Mouse (Mus musculus) limb, embryonic 14.5 days (tissue): Measurements from ENCODE around the gene Usp7. TPM values are rescaled to one million over a fixed set of nuclear protein-coding genes. Genes with fewer than 3 reads are reported as not detected.

ENCODE experiments used
- ATAC-seq: fragments of 200-750 bp; cut with Nextera tagmentation; 2 replicates; pipeline ENCODE4 v1.8.0; 2017; ENCODE audit warnings: low read depth, moderate number of reproducible peaks, moderate TSS enrichment; ENCODE audit not compliant: low FRiP score
- DNase-seq: peaks from one replicate; pipeline ENCODE4 v3.0.0-alpha.2; 2015; ENCODE audit warnings: low spot score
- H3K27ac ChIP-seq: fragments of 300-500 bp; sonication (generic); replicated peaks from 2 replicates; pipeline ENCODE4 v1.5.1; 2014; ENCODE audit warnings: low read depth, mild to moderate bottlenecking, low read length, moderate library complexity, mixed read lengths
- H3K27me3 ChIP-seq: fragments of 300-500 bp; sonication (generic); 2 replicates; pipeline ENCODE4 v1.6.1; 2014; ENCODE audit warnings: low read length, mixed read lengths; ENCODE audit not compliant: control insufficient read depth, insufficient read depth
- H3K36me3 ChIP-seq: fragments of 300-500 bp; sonication (generic); 2 replicates; pipeline ENCODE4 v1.6.1; 2014; ENCODE audit warnings: mild to moderate bottlenecking, low read length, moderate library complexity, mixed read lengths; ENCODE audit not compliant: control insufficient read depth, insufficient read depth
- H3K4me1 ChIP-seq: fragments of 300-500 bp; sonication (generic); 2 replicates; pipeline ENCODE4 v1.6.1; 2014; ENCODE audit warnings: antibody characterized with exemption, low read length, mixed read lengths; ENCODE audit not compliant: control insufficient read depth, insufficient read depth
- H3K4me2 ChIP-seq: fragments of 300-500 bp; sonication (generic); replicated peaks from 2 replicates; pipeline ENCODE4 v1.6.1; 2014; ENCODE audit warnings: low read depth, mild to moderate bottlenecking, low read length, moderate library complexity; ENCODE audit not compliant: severe bottlenecking
- H3K4me3 ChIP-seq: fragments of 300-500 bp; sonication (generic); replicated peaks from 2 replicates; pipeline ENCODE4 v1.5.1; 2014; ENCODE audit warnings: low read length
- H3K9ac ChIP-seq: fragments of 300-500 bp; sonication (generic); 2 replicates; pipeline ENCODE4 v1.6.1; 2014; ENCODE audit warnings: mild to moderate bottlenecking, low read depth, low read length, moderate library complexity; ENCODE audit not compliant: severe bottlenecking
- H3K9me3 ChIP-seq: fragments of 300-500 bp; sonication (generic); 2 replicates; pipeline ENCODE4 v1.6.1; 2016; ENCODE audit warnings: low read length; ENCODE audit not compliant: control insufficient read depth
- POLR2A ChIP-seq: fragments of 200-500 bp; IDR thresholded peaks from 2 replicates; pipeline ENCODE4 v1.8.0; 2012; ENCODE audit warnings: inconsistent platforms, mild to moderate bottlenecking, moderate library complexity, borderline replicate concordance; ENCODE audit not compliant: insufficient read depth, insufficient read length; ENCODE audit errors: extremely low read depth
- WGBS: fragments of 180-500 bp; shearing (Covaris S2); extraction: QIAGEN DNeasy Blood & Tissue Kit; methylation state at CpG from one replicate; pipeline ENCODE4 v1.1.7; 2014; 5-methylcytosine and 5-hydroxymethylcytosine counted together
- polyA plus RNA-seq, 2 experiments: library from polyadenylated mRNA; depleted of rRNA in 1 of 2; stranded (reverse) in 1 of 2; unstranded in 1 of 2; fragments of >200 nt; fragmentation: Nextera tagmentation in 1 of 2; extraction: Ambion mirVana in 1 of 2; gene quantifications; 2 replicates each; pipeline versions ENCODE4 v1.2.1 to v1.2.3; 2012 to 2014

The Usp7 gene
- polyA plus RNA-seq, 2 experiments = 47.1 to 104 TPM

- no peak for TF ChIP-seq POLR2A
- no peak overlapping the region for H3K9ac ChIP-seq
- H3K27me3 ChIP-seq = no peaks in the 10 kb centered on the region
- H3K36me3 ChIP-seq = peaks cover 63% of the 10 kb centered on the region
- no peaks in the 10 kb centered on the region for H3K9me3 ChIP-seq
- no peak for DNase-seq
- no peak overlapping the region for H3K4me3 ChIP-seq
- no peak for ATAC-seq
- no peak overlapping the region for H3K4me2 ChIP-seq
- no peaks in the 10 kb centered on the region for H3K4me1 ChIP-seq
- no peak overlapping the region for H3K27ac ChIP-seq
- 67% methylated on average over 4 of the region's 4 CpGs for WGBS
Measured at GRCm38 (mm10) chr16:8658349-8658748, 133.8 kb downstream of the Usp7 start.

GRCm38 (mm10) chr16:8656256-8656655, 135.9 kb downstream of the Usp7 start:
- no peak for TF ChIP-seq POLR2A
- no peaks in the 10 kb centered on the region for H3K27me3 ChIP-seq
- H3K27ac ChIP-seq = no peak overlapping the region
- no peak overlapping the region for H3K4me3 ChIP-seq
- H3K9ac ChIP-seq = no peak overlapping the region
- DNase-seq (no peak), ATAC-seq (no peak)
- H3K4me1 ChIP-seq = no peaks in the 10 kb centered on the region
- H3K36me3 ChIP-seq = peaks cover 64% of the 10 kb centered on the region
- WGBS = 79% methylated on average over 2 of the region's 2 CpGs
- no peaks in the 10 kb centered on the region for H3K9me3 ChIP-seq
- no peak overlapping the region for H3K4me2 ChIP-seq

- Histone ChIP-seq H3K4me2 (no peak overlapping the region), H3K4me3 (no peak overlapping the region), H3K9me3 (no peaks in the 10 kb centered on the region), H3K9ac (no peak overlapping the region), H3K27ac (no peak overlapping the region), H3K4me1 (no peaks in the 10 kb centered on the region), H3K27me3 (no peaks in the 10 kb centered on the region), H3K36me3 (peaks cover 65% of the 10 kb centered on the region)
- no peak for TF ChIP-seq POLR2A
- no peak for ATAC-seq
- WGBS = 89% methylated on average over 9 of the region's 9 CpGs
- no peak for DNase-seq
Measured at GRCm38 (mm10) chr16:8655599-8655998, 136.5 kb downstream of the Usp7 start.

GRCm38 (mm10) chr16:8655108-8655507, 137.0 kb downstream of the Usp7 start:
- WGBS = 81% methylated on average over 6 of the region's 6 CpGs

GRCm38 (mm10) chr16:8650007-8650406, 142.1 kb downstream of the Usp7 start:
- no peaks in the 10 kb centered on the region for H3K9me3 ChIP-seq
- H3K4me1 ChIP-seq = no peaks in the 10 kb centered on the region
- H3K36me3 ChIP-seq = peaks cover 77% of the 10 kb centered on the region
- WGBS = 96% methylated on average over 3 of the region's 3 CpGs
- H3K4me3 ChIP-seq = no peak overlapping the region
- no peak overlapping the region for H3K9ac ChIP-seq
- no peak overlapping the region for H3K27ac ChIP-seq
- no peak for ATAC-seq
- H3K27me3 ChIP-seq = no peaks in the 10 kb centered on the region
- H3K4me2 ChIP-seq = no peak overlapping the region
- DNase-seq = no peak
- TF ChIP-seq POLR2A = no peak

More at GRCm38 (mm10) chr16:8655108-8655507, 137.0 kb downstream of the Usp7 start:
- DNase-seq (no peak), ATAC-seq (no peak)
- H3K4me2 ChIP-seq = no peak overlapping the region
- no peaks in the 10 kb centered on the region for H3K27me3 ChIP-seq
- no peak overlapping the region for H3K4me3 ChIP-seq
- no peaks in the 10 kb centered on the region for H3K4me1 ChIP-seq
- TF ChIP-seq POLR2A = no peak
- peaks cover 62% of the 10 kb centered on the region for H3K36me3 ChIP-seq
- H3K9me3 ChIP-seq = no peaks in the 10 kb centered on the region
- no peak overlapping the region for H3K9ac ChIP-seq
- H3K27ac ChIP-seq = no peak overlapping the region

GRCm38 (mm10) chr16:8645546-8645945, 146.6 kb downstream of the Usp7 start:
- no peak for ATAC-seq
- no peak for TF ChIP-seq POLR2A
- no peak overlapping the region for H3K4me3 ChIP-seq
- WGBS = 84% methylated on average over 6 of the region's 6 CpGs
- H3K9me3 ChIP-seq = no peaks in the 10 kb centered on the region
- no peaks in the 10 kb centered on the region for H3K27me3 ChIP-seq
- no peak overlapping the region for H3K9ac ChIP-seq
- DNase-seq = no peak
- no peaks in the 10 kb centered on the region for H3K4me1 ChIP-seq
- H3K27ac ChIP-seq = no peak overlapping the region
- H3K36me3 ChIP-seq = peaks cover 81% of the 10 kb centered on the region
- H3K4me2 ChIP-seq = no peak overlapping the region
